Mouse (Mus musculus) stomach, embryonic 15.5 days (tissue): ENCODE measurements around the gene Slc40a1. TPM values are rescaled to one million over a fixed set of nuclear protein-coding genes. Genes with fewer than 3 reads are reported as not detected.

ENCODE experiments used
- ATAC-seq: fragments of 200-750 bp; cut with Nextera tagmentation; 2 replicates; pipeline ENCODE4 v1.8.0; 2017; ENCODE audit warnings: low read depth, moderate number of reproducible peaks, moderate TSS enrichment; ENCODE audit not compliant: insufficient read depth, low FRiP score
- H3K27ac ChIP-seq: fragments of 300-500 bp; sonication (generic); 2 replicates; pipeline ENCODE4 v1.5.1; 2015; ENCODE audit warnings: mild to moderate bottlenecking, inconsistent platforms
- H3K27me3 ChIP-seq: fragments of 300-500 bp; sonication (generic); replicated peaks from 2 replicates; pipeline ENCODE4 v1.6.1; 2015; ENCODE audit warnings: inconsistent platforms
- H3K36me3 ChIP-seq: fragments of 300-500 bp; sonication (generic); 2 replicates; pipeline ENCODE4 v1.6.1; 2015; ENCODE audit warnings: inconsistent platforms
- H3K4me1 ChIP-seq: fragments of 300-500 bp; sonication (generic); 2 replicates; pipeline ENCODE4 v1.6.1; 2015; ENCODE audit warnings: inconsistent platforms
- H3K4me2 ChIP-seq: fragments of 300-500 bp; sonication (generic); 2 replicates; pipeline ENCODE4 v1.6.1; 2015; ENCODE audit warnings: mild to moderate bottlenecking, inconsistent platforms
- H3K4me3 ChIP-seq: fragments of 300-500 bp; sonication (generic); replicated peaks from 2 replicates; pipeline ENCODE4 v1.5.1; 2015; ENCODE audit warnings: inconsistent platforms
- H3K9ac ChIP-seq: fragments of 300-500 bp; sonication (generic); 2 replicates; pipeline ENCODE4 v1.6.1; 2015; ENCODE audit warnings: inconsistent platforms
- H3K9me3 ChIP-seq: fragments of 300-500 bp; sonication (generic); 2 replicates; pipeline ENCODE4 v1.6.1; 2016; ENCODE audit warnings: inconsistent platforms
- WGBS: fragments of 180-500 bp; shearing (Covaris S2); methylation state at CpG from one replicate; pipeline ENCODE4 v1.1.7; 2015; 5-methylcytosine and 5-hydroxymethylcytosine counted together
- polyA plus RNA-seq: library from polyadenylated mRNA; unstranded; fragments of >200 nt; fragmentation: Nextera tagmentation; extraction: Ambion mirVana; gene quantifications from 2 replicates; pipeline ENCODE4 v1.2.1, GENCODE M21; 2015

Slc40a1 gene
- polyA plus RNA-seq: 149 and 150 TPM in 2 replicates

DNA sequence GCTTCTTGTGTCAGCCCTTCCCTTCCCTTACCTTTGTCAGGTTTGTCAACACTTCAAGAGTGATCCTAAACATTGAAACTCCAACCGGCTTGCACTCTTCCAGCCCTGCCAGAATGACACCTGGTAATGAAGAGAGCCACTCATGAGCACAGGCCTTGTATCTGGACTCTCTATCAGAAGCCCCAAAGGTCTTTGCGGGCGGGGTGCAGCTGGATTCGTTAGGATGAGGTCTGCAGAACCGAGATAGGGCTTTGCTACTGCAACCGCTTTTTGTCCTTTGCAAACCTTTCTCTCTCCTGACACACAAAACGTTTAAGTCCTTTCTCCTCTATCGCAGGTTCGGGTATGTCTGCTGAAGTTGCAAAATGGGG lies at the start of gene Slc40a1:
TSS of gene Slc40a1 (minus strand) at position 131 of the 371 bp plus-strand sequence.
- no peaks in the 10 kb centered on the region for H3K9me3 ChIP-seq
- H3K36me3 ChIP-seq: no peaks in the 10 kb centered on the region
- ATAC-seq: peak; percentile 71
- WGBS: 32% methylated on average over 9 of the region's 9 CpGs
- H3K27me3 ChIP-seq: no peaks in the 10 kb centered on the region
- H3K27ac ChIP-seq: peak within 1 kb of the TSS; percentile 77
- H3K4me3 ChIP-seq: peak within 1 kb of the TSS; percentile 67
- H3K4me2 ChIP-seq: peak within 1 kb of the TSS; percentile 91
- peak within 1 kb of the TSS; percentile 56 for H3K9ac ChIP-seq
- H3K4me1 ChIP-seq: peaks cover 6% of the 10 kb centered on the region

DNA sequence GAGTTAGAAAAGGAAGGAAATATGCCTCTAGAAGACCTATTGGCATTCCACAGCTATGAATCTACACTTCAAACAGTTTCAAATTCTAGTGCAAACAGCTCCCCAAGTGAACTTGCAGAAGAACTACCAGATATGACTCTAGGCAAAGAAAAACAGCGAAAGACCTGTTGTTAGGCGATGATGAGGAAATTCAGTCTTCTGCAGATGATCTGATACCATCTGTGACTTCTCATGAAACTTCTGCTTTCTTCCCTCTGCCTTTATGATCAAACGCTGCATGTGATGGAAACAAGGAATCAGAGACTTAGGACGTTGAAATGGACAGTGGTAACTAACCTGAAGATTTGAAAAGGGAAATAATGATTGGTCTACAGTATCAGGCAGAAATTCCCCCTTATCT lies 45.0 kb upstream of the Slc40a1 start:
- WGBS: 83% methylated on average over 4 of the region's 4 CpGs
- Histone ChIP-seq H3K4me3 (no peak overlapping the region), H3K4me1 (no peaks in the 10 kb centered on the region), H3K9ac (no peak overlapping the region), H3K4me2 (no peak overlapping the region), H3K36me3 (no peaks in the 10 kb centered on the region), H3K9me3 (no peaks in the 10 kb centered on the region), H3K27me3 (no peaks in the 10 kb centered on the region), H3K27ac (no peak overlapping the region)
- no peak for ATAC-seq

DNA sequence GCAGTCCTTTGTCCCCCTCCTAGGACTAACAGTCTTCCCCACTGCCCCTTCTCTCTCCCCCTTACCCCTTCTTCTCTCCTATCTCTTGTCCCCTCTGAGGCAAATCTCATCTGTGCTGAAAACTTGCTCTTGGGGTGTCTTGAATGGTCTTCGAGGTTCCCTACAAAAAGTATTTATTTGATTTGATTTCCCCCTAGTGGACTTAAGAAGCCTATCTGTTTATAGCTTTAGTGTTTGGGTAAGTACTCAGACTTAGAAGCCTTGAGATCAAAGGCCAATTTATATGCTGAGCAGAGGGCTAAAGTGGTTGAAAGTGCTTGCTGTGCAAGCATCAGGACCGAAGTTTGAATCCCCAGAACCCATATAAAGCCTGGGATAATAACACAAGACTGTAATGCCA lies 22.7 kb upstream of the Slc40a1 start:
- no peak overlapping the region for H3K4me3 ChIP-seq
- ATAC-seq: no peak
- H3K36me3 ChIP-seq: no peaks in the 10 kb centered on the region
- H3K9ac ChIP-seq: no peak overlapping the region
- no peaks in the 10 kb centered on the region for H3K4me1 ChIP-seq
- H3K27me3 ChIP-seq: no peaks in the 10 kb centered on the region
- WGBS: 53% methylated on average over 2 of the region's 2 CpGs
- no peak overlapping the region for H3K4me2 ChIP-seq
- H3K27ac ChIP-seq: no peak overlapping the region
- no peaks in the 10 kb centered on the region for H3K9me3 ChIP-seq

DNA sequence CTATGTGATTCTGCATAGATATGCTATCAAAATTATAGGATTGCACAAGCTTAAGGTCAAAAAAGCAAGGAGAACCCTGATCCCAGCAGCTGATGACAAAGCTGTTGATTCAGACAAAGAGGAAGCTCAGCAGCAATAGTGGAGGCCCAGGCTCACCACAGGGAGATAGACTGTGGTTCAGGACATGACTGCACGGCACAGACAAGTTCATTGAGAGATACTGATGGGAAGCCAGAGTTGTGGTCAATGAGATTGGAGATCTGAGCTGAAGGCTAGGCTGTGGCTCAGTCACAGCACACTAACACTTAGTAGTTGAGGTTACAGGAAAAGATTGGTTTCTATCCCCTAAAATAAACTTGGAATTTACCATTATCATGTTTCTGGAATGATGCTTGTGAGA lies 21.5 kb upstream of the Slc40a1 start:
- ATAC-seq: no peak
- no peaks in the 10 kb centered on the region for H3K4me1 ChIP-seq

DNA sequence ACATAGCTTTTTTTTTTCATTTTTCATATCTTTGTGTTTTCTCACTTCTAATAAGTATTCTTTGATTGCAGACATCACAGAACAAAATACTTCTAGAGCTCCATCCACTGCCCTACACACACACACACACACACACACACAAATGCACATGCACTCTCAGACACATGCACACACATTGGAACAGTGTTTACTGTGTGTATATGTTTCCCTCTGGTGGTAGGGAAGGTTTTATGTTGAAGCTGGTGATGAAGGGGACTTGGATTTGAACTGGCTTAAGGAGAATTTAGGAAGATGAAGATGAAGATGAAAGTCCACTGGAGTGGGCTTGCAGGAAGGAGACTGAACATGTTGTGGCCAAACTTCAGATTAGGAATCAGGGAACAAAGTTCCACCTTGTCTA lies 4.8 kb upstream of the Slc40a1 start:
- Histone ChIP-seq H3K27ac (no peak overlapping the region), H3K4me2 (no peak overlapping the region), H3K36me3 (no peaks in the 10 kb centered on the region), H3K4me1 (peaks cover 4% of the 10 kb centered on the region), H3K9ac (no peak overlapping the region), H3K9me3 (no peaks in the 10 kb centered on the region), H3K4me3 (no peak overlapping the region), H3K27me3 (no peaks in the 10 kb centered on the region)
- no peak for ATAC-seq

More for the DNA sequence above, 21.5 kb upstream of the Slc40a1 start:
- H3K4me3 ChIP-seq: no peak overlapping the region
- WGBS: 54% methylated on average over 1 of the region's 1 CpGs
- H3K9me3 ChIP-seq: no peaks in the 10 kb centered on the region
- H3K27me3 ChIP-seq: no peaks in the 10 kb centered on the region
- no peak overlapping the region for H3K4me2 ChIP-seq
- no peaks in the 10 kb centered on the region for H3K36me3 ChIP-seq
- H3K9ac ChIP-seq: no peak overlapping the region
- no peak overlapping the region for H3K27ac ChIP-seq

DNA sequence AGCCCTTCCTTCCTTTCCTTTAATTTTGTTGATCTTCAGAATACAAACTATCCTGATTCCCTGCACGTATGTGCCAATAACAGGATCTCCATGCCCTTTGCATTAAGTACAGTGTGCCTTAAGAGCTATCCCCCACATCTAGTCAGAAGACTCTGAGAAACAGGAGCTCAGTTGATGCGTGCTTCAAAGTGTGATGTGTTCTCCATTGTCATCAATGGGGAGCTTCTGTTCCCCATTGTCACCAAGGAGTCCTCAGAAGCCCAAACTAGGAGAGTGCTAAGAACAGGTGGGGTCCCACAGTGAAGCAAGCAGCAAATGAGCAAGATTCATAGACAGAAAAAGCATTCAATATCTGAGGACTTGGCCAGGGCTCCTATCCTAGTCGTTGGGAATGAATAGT lies 588 bp upstream of the Slc40a1 start:
- Histone ChIP-seq H3K9me3 (no peaks in the 10 kb centered on the region), H3K27me3 (no peaks in the 10 kb centered on the region), H3K27ac (no peak overlapping the region), H3K4me3 (no peak overlapping the region), H3K36me3 (no peaks in the 10 kb centered on the region), H3K4me1 (peaks cover 6% of the 10 kb centered on the region), H3K9ac (no peak overlapping the region), H3K4me2 (no peak overlapping the region)
- 56% methylated on average over 3 of the region's 3 CpGs for WGBS
- ATAC-seq: no peak

DNA sequence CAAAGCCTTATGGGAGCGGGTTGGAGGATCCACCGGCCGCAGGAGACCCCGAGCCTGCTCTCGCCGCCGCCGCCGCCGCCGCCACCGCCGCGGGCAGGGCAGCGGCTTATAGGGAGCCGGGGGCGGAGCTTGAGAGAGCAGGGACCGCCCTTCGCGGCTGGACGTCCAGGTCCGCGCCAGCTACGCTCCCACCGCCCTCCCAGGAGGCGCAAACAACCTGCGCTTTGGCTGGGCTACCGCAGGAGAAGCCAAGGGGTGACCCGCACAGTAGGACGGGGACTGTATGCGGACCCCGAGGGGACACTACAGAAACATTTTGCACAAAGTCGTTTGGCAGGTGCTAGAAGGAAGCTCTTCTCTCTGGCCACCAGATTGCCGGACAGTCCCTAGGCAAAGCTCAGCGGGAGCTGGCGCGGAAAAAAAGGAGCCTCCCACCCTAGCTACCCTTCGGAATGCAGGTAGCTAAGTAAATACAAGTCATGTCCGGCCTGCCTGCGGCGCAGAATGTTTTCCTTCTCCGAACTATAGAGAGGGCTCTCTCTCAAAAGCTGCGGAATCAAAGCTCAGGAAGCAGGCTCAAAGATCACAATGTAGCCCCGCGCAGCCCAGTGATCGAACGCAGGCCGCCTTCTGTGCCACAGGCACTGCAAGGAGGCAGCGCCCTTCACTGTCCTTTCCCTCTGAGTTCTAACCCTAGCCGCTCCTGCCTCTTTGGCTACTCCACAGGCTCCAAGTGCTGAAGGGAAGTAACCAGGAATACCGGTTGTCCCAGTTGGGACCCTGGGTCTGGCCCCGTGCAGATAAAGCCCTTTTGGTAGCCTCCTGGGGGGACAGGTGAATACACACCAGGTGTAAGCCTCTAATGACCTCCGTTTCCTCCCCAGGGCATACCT lies 577 bp downstream of the Slc40a1 start:
- no peaks in the 10 kb centered on the region for H3K36me3 ChIP-seq
- no peaks in the 10 kb centered on the region for H3K27me3 ChIP-seq
- H3K27ac ChIP-seq: peak overlapping the region; percentile 77
- peak overlapping the region; percentile 56 for H3K9ac ChIP-seq
- ATAC-seq: peak; percentile 95
- peaks cover 6% of the 10 kb centered on the region for H3K4me1 ChIP-seq
- no peaks in the 10 kb centered on the region for H3K9me3 ChIP-seq
- H3K4me2 ChIP-seq: peak overlapping the region; percentile 91
- WGBS: under 1% methylated on average over 53 of the region's 53 CpGs
- H3K4me3 ChIP-seq: peak overlapping the region; percentile 67

DNA sequence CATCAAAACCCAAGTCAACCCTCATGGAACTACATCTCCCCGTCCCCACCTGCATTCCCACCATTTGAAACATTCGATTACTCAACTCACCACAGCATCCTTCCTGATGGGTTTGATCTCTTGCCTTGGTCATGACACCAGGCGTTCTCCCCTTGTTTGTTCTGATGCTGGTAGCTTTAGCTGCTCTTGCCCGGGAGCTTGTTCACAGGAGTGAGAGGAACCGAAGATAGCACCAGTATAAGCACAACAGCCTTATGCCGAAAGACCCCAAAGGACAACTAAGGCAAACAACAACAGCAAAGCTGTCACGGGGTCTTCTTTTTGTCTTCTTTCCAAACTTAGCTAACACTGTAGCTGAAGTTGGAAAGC lies 1.2 kb downstream of the Slc40a1 start:
- Histone ChIP-seq H3K9me3 (no peaks in the 10 kb centered on the region), H3K27me3 (no peaks in the 10 kb centered on the region), H3K36me3 (no peaks in the 10 kb centered on the region), H3K4me3 (peak overlapping the region; percentile 67), H3K4me1 (peaks cover 6% of the 10 kb centered on the region), H3K4me2 (peak overlapping the region; percentile 91), H3K27ac (peak overlapping the region; percentile 77; the same call in 1 of the 2 replicates), H3K9ac (peak overlapping the region; percentile 56)
- ATAC-seq: peak; percentile 1; the same call in 1 of the 2 replicates
- 5% methylated on average over 7 of the region's 7 CpGs for WGBS

DNA sequence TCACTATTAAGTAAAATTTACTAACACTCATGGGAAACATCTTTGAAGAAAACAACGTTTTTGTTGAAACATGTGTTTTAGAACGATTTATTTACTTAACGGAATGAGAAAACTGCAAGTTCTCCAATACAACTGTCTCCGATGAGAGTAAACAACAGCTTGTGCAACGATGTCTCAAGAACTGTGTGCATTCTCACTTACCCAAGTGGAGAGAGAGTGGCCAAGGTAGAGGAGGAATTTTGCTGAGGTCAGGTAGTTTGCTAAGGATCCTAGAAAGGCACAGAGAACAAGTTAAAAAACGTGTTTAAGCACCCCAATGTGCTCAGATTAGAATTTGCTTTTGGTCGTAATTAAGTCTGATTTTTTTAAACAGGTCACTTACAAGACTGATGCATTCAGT lies 1.8 kb downstream of the Slc40a1 start:
- Histone ChIP-seq H3K27me3 (no peaks in the 10 kb centered on the region), H3K36me3 (no peaks in the 10 kb centered on the region), H3K4me1 (peaks cover 6% of the 10 kb centered on the region), H3K4me2 (peak overlapping the region; percentile 91), H3K4me3 (peak overlapping the region; percentile 67), H3K9me3 (no peaks in the 10 kb centered on the region), H3K27ac (no peak overlapping the region), H3K9ac (no peak overlapping the region)
- no peak for ATAC-seq
- 41% methylated on average over 7 of the region's 7 CpGs for WGBS

DNA sequence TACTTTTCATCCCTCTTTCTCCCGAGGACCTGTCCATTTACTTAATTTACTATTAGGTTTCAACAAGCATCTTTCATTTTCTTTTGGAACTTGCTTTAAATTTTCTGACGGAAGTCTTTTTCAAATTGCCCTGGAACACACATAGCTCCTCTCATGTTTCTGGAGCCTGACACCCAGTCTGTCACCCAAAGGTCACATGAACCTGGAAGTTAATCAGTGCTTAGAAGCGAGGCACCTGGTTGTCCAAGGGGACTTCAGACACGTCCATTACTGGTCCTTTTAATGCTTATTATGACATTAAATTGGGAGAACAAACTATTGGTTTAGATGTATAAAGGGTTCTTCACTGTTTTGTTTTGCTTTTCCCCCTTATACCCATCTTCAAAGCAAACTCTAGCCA lies 3.0 kb downstream of the Slc40a1 start:
- WGBS: 64% methylated on average over 4 of the region's 4 CpGs
- no peak for ATAC-seq
- H3K9ac ChIP-seq: no peak overlapping the region
- no peaks in the 10 kb centered on the region; the same call in 1 of the 2 replicates for H3K36me3 ChIP-seq
- no peaks in the 10 kb centered on the region for H3K27me3 ChIP-seq
- peaks cover 6% of the 10 kb centered on the region for H3K4me1 ChIP-seq
- no peak overlapping the region for H3K27ac ChIP-seq
- peak overlapping the region; percentile 13; the same call in 1 of the 2 replicates for H3K4me3 ChIP-seq
- H3K4me2 ChIP-seq: 0 out of 2 replicates have a peak overlapping the region, but pooled peaks have one; percentile 14
- no peaks in the 10 kb centered on the region for H3K9me3 ChIP-seq

DNA sequence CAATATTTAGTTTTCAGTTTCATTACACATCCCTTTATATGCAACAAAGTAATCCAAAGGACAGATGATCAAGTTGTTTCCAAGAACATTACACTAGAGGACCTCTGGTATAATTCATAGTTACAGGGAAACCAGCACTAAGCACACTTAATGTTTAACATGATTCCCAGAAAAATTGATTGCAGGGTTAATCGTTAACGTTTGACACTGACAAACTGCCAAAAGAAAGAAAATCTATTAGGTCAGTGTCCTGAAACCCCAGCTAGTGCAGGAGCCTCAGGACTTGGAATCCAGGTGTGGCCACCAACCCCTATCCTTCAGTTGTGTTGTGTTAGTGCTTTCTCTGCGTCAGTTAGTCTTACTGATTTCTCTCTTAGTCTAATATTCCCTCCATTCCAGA lies 5.6 kb downstream of the Slc40a1 start:
- Histone ChIP-seq H3K4me3 (no peak overlapping the region), H3K4me1 (no peaks in the 10 kb centered on the region; the same call in 1 of the 2 replicates), H3K4me2 (no peak overlapping the region), H3K9me3 (no peaks in the 10 kb centered on the region), H3K9ac (no peak overlapping the region), H3K27ac (peak overlapping the region; percentile 16; the same call in 1 of the 2 replicates), H3K36me3 (no peaks in the 10 kb centered on the region; the same call in 1 of the 2 replicates), H3K27me3 (no peaks in the 10 kb centered on the region)
- WGBS: 56% methylated on average over 3 of the region's 3 CpGs
- ATAC-seq: no peak

DNA sequence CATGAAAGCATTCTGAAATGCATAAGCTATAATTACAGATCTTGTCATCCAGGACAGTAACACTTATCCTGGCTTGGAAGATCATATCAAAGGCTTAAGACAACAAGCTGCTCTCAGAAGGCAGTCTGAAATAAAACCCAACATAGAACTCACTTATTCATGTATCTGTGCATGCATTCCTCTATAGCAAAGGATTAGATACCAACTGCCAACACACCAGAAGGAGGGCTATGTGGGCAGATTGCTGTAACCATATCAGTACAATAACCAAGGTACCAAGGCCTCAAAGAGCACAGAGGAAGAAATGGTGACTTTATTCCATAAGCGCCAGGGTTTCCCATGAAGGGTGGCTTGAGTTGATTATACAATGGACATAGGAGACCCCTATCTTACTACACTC lies 6.6 kb downstream of the Slc40a1 start:
- H3K4me1 ChIP-seq: no peaks in the 10 kb centered on the region; the same call in 1 of the 2 replicates
- no peak overlapping the region for H3K9ac ChIP-seq
- H3K27ac ChIP-seq: no peak overlapping the region
- no peaks in the 10 kb centered on the region for H3K9me3 ChIP-seq
- no peaks in the 10 kb centered on the region; the same call in 1 of the 2 replicates for H3K36me3 ChIP-seq
- 96% methylated on average over 1 of the region's 1 CpGs for WGBS
- H3K4me3 ChIP-seq: no peak overlapping the region
- no peak for ATAC-seq
- no peak overlapping the region for H3K4me2 ChIP-seq
- no peaks in the 10 kb centered on the region for H3K27me3 ChIP-seq
